Mouse (Mus musculus) lung, embryonic 16.5 days (tissue): Measurements from ENCODE around the gene Gm20716. TPM values are rescaled to one million over a fixed set of nuclear protein-coding genes. Genes with fewer than 3 reads are reported as not detected.

Source experiments
- ATAC-seq: fragments of 200-750 bp; cut with Nextera tagmentation; 2 replicates; pipeline ENCODE4 v1.8.0; 2017; ENCODE audit warnings: low read depth, mild to moderate bottlenecking, moderate library complexity
- H3K27ac ChIP-seq: fragments of 300-500 bp; sonication (generic); 2 replicates; pipeline ENCODE4 v1.5.1; 2014; ENCODE audit warnings: mild to moderate bottlenecking, control low read depth, low read length
- H3K27me3 ChIP-seq: fragments of 300-500 bp; sonication (generic); 2 replicates; pipeline ENCODE4 v1.6.1; 2014; ENCODE audit warnings: low read depth, low read length, mixed read lengths; ENCODE audit not compliant: control insufficient read depth, insufficient read depth
- H3K36me3 ChIP-seq: fragments of 300-500 bp; sonication (generic); 2 replicates; pipeline ENCODE4 v1.6.1; 2014; ENCODE audit warnings: low read length; ENCODE audit not compliant: control insufficient read depth, insufficient read depth
- H3K4me1 ChIP-seq: fragments of 300-500 bp; sonication (generic); replicated peaks from 2 replicates; pipeline ENCODE4 v1.6.1; 2014; ENCODE audit warnings: low read length, mixed read lengths; ENCODE audit not compliant: control insufficient read depth, insufficient read depth
- H3K4me2 ChIP-seq: fragments of 300-500 bp; sonication (generic); 2 replicates; pipeline ENCODE4 v1.6.1; 2014; ENCODE audit warnings: low read depth, low read length, control low read depth
- H3K4me3 ChIP-seq: fragments of 300-500 bp; sonication (generic); 2 replicates; pipeline ENCODE4 v1.5.1; 2014; ENCODE audit warnings: mild to moderate bottlenecking, low read length, control low read depth
- H3K9ac ChIP-seq: fragments of 300-500 bp; sonication (generic); 2 replicates; pipeline ENCODE4 v1.6.1; 2014; ENCODE audit warnings: low read length, control low read depth
- H3K9me3 ChIP-seq: fragments of 300-500 bp; sonication (generic); 2 replicates; pipeline ENCODE4 v1.6.1; 2016; ENCODE audit warnings: low read length; ENCODE audit not compliant: control insufficient read depth
- WGBS: fragments of 180-500 bp; shearing (Covaris S2); extraction: QIAGEN DNeasy Blood & Tissue Kit; methylation state at CpG from one replicate; pipeline ENCODE4 v1.1.7; 2014; 5-methylcytosine and 5-hydroxymethylcytosine counted together
- polyA plus RNA-seq: library from polyadenylated mRNA; unstranded; fragments of >200 nt; fragmentation: Nextera tagmentation; extraction: Ambion mirVana; gene quantifications from 2 replicates; pipeline ENCODE4 v1.2.1, GENCODE M21; 2015

Gm20716 gene
- polyA plus RNA-seq, 1 experiment from 2014 or later: 14.7 TPM

- H3K27ac ChIP-seq: peak overlapping the region; percentile 98
- H3K4me1 ChIP-seq: peaks cover 18% of the 10 kb centered on the region
- WGBS: under 1% methylated on average over 38 of the region's 49 CpGs
- H3K27me3 ChIP-seq: no peaks in the 10 kb centered on the region
- peak overlapping the region; percentile 94 for H3K4me3 ChIP-seq
- H3K36me3 ChIP-seq: peaks cover 21% of the 10 kb centered on the region
- peak; percentile 7 for ATAC-seq
- H3K4me2 ChIP-seq: peak overlapping the region; percentile 86
- peak overlapping the region; percentile 100 for H3K9ac ChIP-seq
- peaks cover 3% of the 10 kb centered on the region for H3K9me3 ChIP-seq
Observed at GRCm38 (mm10) chr2:168205681-168206631, 24.2 kb downstream of the Gm20716 start.

DNA sequence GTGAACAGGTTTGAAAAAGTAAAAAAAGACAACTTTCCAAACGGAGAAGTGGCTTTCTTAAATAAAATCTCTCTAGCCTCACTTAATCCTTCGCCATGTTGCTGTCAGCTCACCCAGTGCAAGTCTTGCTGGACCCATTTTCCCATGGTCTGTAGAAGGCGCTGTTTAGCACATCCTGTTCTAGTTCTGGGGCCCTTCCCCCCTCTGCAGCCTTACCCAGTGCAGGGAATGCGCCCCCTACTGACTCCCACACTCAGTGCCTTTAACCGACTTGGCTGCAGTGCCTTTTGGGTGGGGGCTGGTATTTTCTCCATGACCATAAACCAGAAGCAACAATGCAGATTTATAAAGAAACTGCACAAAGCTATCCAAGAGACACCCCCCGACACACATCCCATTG is 24.9 kb downstream of the Gm20716 start:
- Histone ChIP-seq H3K4me2 (peak overlapping the region; percentile 86), H3K4me1 (peaks cover 23% of the 10 kb centered on the region), H3K36me3 (peaks cover 14% of the 10 kb centered on the region), H3K4me3 (peak overlapping the region; percentile 94), H3K27me3 (no peaks in the 10 kb centered on the region), H3K9ac (peak overlapping the region; percentile 100), H3K9me3 (peaks cover 3% of the 10 kb centered on the region), H3K27ac (peak overlapping the region; percentile 98)
- peak; percentile 45 for ATAC-seq
- 1% methylated on average over 6 of the region's 6 CpGs for WGBS

DNA sequence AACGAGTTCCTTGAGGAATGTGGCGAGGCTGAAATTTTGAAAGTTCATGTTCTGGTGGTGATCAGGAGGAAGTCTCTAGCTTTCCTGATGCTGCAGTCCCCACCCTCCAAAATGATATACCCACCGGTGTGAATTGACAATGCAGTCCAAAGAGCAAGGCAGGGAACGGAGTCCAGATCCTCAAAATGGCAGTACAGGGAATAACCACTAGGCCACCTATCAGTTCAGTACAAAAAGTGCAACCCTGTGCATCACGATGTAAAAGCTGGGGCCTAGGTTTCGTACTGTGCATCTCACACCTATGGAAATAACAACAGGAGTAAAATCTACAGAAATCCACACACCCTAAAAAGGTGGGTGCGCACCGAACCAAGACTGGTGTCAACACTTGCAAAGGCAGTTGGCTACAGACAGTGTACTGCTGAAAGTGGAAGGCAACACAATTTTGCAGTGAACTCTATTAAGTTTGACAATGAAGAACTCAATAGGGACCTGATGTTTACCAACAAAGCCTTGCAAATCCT is 25.6 kb downstream of the Gm20716 start:
- ATAC-seq: no peak
- peaks cover 12% of the 10 kb centered on the region for H3K36me3 ChIP-seq
- peak overlapping the region; percentile 94 for H3K4me3 ChIP-seq
- peaks cover 3% of the 10 kb centered on the region for H3K9me3 ChIP-seq
- H3K9ac ChIP-seq: peak overlapping the region; percentile 100
- no peaks in the 10 kb centered on the region for H3K27me3 ChIP-seq
- H3K27ac ChIP-seq: no peak overlapping the region
- peak overlapping the region; percentile 86 for H3K4me2 ChIP-seq
- WGBS: 69% methylated on average over 8 of the region's 8 CpGs
- peaks cover 29% of the 10 kb centered on the region for H3K4me1 ChIP-seq

DNA sequence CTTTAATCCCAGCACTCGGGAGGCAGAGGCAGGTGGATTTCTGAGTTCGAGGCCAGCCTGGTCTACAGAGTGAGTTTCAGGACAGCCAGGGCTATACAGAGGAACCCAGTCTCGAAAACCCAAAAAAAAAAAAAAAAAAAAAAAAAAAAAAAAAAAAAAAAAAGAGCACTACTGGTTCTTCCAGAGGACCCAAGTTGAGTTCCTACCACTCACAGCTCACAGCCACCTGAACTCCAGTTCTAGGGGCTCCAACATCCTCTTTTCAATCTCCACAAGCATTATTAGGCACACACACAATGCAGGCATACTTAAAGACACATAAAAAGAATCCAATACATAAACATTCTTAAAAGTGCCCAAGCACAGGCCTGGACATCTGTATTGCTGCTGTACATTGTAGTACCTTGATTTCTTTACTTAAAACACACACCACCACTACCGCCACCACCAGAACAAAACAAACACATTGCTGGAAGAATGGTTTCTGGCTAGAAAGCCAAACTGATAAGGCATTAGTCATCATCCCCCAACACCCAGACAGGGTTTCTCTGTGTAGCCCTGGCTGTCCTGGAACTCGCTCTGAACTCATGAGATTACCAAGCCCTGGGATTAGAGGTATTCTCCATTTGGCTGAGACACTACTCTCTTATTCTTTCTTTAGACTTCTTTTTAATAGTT is 30.0 kb downstream of the Gm20716 start:
- no peak overlapping the region for H3K4me2 ChIP-seq
- H3K4me1 ChIP-seq: peaks cover 44% of the 10 kb centered on the region
- H3K27me3 ChIP-seq: no peaks in the 10 kb centered on the region
- H3K4me3 ChIP-seq: no peak overlapping the region
- H3K9ac ChIP-seq: no peak overlapping the region
- no peak for ATAC-seq
- peaks cover 9% of the 10 kb centered on the region for H3K36me3 ChIP-seq
- no peak overlapping the region for H3K27ac ChIP-seq
- peaks cover 3% of the 10 kb centered on the region for H3K9me3 ChIP-seq
- 69% methylated on average over 4 of the region's 5 CpGs for WGBS

- WGBS: 80% methylated on average over 4 of the region's 4 CpGs
- Histone ChIP-seq H3K27me3 (no peaks in the 10 kb centered on the region), H3K9ac (no peak overlapping the region), H3K4me2 (0 out of 2 replicates have a peak overlapping the region, but pooled peaks have one; percentile 4), H3K27ac (no peak overlapping the region), H3K4me3 (no peak overlapping the region), H3K9me3 (peaks cover 3% of the 10 kb centered on the region), H3K4me1 (peaks cover 39% of the 10 kb centered on the region), H3K36me3 (peaks cover 9% of the 10 kb centered on the region)
- ATAC-seq: no peak
Observed at GRCm38 (mm10) chr2:168199476-168199875, 30.7 kb downstream of the Gm20716 start.

DNA sequence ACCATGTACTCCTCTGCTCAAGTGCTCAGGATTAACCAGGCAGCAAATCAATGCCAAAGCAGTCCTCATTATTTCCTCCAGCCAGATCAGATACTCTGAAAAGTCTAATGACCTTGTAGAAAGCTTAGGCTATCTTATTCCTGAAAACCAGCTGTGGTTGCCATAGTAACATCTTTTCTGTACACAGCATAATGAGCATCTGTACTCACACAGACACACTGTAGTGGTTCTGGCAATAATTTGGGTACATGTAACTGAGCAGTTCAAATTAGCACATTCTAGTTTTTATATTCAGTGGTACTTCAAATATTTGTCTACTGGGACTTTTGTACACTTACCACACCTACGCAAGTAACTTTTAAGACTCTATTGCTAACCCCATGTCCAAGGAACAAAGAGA is 31.7 kb downstream of the Gm20716 start:
- no peak overlapping the region for H3K9ac ChIP-seq
- no peaks in the 10 kb centered on the region for H3K27me3 ChIP-seq
- peaks cover 4% of the 10 kb centered on the region for H3K36me3 ChIP-seq
- no peak overlapping the region for H3K4me2 ChIP-seq
- peaks cover 36% of the 10 kb centered on the region for H3K4me1 ChIP-seq
- no peak overlapping the region for H3K4me3 ChIP-seq
- peaks cover 1% of the 10 kb centered on the region for H3K9me3 ChIP-seq
- no peak overlapping the region for H3K27ac ChIP-seq
- 63% methylated on average over 1 of the region's 1 CpGs for WGBS
- ATAC-seq: no peak

GRCm38 (mm10) chr2:168195721-168196120 is 34.4 kb downstream of the Gm20716 start:
- peaks cover 33% of the 10 kb centered on the region for H3K4me1 ChIP-seq
- 63% methylated on average over 2 of the region's 2 CpGs for WGBS
- no peak overlapping the region for H3K9ac ChIP-seq
- no peaks in the 10 kb centered on the region for H3K27me3 ChIP-seq
- no peak overlapping the region for H3K4me2 ChIP-seq
- no peaks in the 10 kb centered on the region for H3K9me3 ChIP-seq
- H3K36me3 ChIP-seq: peaks cover 4% of the 10 kb centered on the region; the same call in 1 of the 2 replicates
- no peak overlapping the region for H3K27ac ChIP-seq
- H3K4me3 ChIP-seq: no peak overlapping the region
- no peak for ATAC-seq

- Histone ChIP-seq H3K4me1 (peaks cover 20% of the 10 kb centered on the region), H3K9me3 (no peaks in the 10 kb centered on the region), H3K27ac (no peak overlapping the region), H3K4me3 (no peak overlapping the region), H3K4me2 (no peak overlapping the region), H3K27me3 (no peaks in the 10 kb centered on the region), H3K9ac (no peak overlapping the region), H3K36me3 (peaks cover 4% of the 10 kb centered on the region; the same call in 1 of the 2 replicates)
- 42% methylated on average over 2 of the region's 2 CpGs for WGBS
- ATAC-seq: no peak
Observed at GRCm38 (mm10) chr2:168193685-168194084, 36.5 kb downstream of the Gm20716 start.

GRCm38 (mm10) chr2:168191856-168192255 is 38.3 kb downstream of the Gm20716 start:
- H3K4me3 ChIP-seq: no peak overlapping the region
- no peaks in the 10 kb centered on the region for H3K27me3 ChIP-seq
- 88% methylated on average over 2 of the region's 2 CpGs for WGBS
- peaks cover 11% of the 10 kb centered on the region for H3K36me3 ChIP-seq
- no peak for ATAC-seq
- no peak overlapping the region for H3K27ac ChIP-seq
- H3K4me2 ChIP-seq: no peak overlapping the region
- peaks cover 15% of the 10 kb centered on the region for H3K4me1 ChIP-seq
- H3K9me3 ChIP-seq: no peaks in the 10 kb centered on the region
- H3K9ac ChIP-seq: no peak overlapping the region
